Mouse (Mus musculus): Measurements from ENCODE around the gene Eif3l. TPM values are rescaled to one million over a fixed set of nuclear protein-coding genes. Genes with fewer than 3 reads are reported as not detected.
A peak's percentile ranks its signal among the peaks of the same experiment; 100 is the strongest.

Gene Eif3l
- polyA plus RNA-seq, 1 experiment from 2014 or later, result 226 TPM

DNA sequence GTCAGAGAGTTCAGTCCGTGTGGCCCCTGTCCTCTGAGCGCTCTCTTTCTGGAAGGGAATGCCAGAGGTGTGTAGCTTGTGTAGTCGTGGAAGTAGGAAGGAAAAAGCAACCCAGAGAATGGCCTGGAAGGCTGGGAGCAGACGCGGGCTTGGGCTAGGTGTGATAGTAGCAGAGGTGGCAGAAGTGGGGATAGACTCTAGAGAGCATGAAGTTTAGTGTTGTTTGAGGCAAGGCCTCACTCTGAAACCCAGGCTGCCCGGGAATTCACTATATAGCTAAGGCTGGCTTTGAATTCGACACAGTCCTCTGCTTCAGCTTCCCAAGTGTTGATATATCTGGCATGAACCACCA is 66.6 kb downstream of the Eif3l start:
- Histone ChIP-seq H3K27ac (ENCODE audit: low read depth, low read length) (no peak overlapping the region), H3K36me3 (ENCODE audit: control insufficient read depth, insufficient read depth, low read length) (0 out of 2 replicates have a peak, but pooled peaks cover 3% of the 10 kb centered on the region), H3K27me3 (ENCODE audit: control insufficient read depth, insufficient read depth, low read length) (no peaks in the 10 kb centered on the region), H3K4me3 (ENCODE audit: low read depth, low read length) (peak overlapping the region; percentile 77), H3K4me1 (replicated peaks; ENCODE audit: control insufficient read depth, insufficient read depth, low read length) (0 out of 2 replicates have a peak, but pooled peaks cover 2% of the 10 kb centered on the region), H3K4me2 (replicated peaks; ENCODE audit: low read depth, low read length) (peak overlapping the region; percentile 67), H3K9me3 (ENCODE audit: control insufficient read depth, low read length) (no peaks in the 10 kb centered on the region), H3K9ac (ENCODE audit: low read depth, low read length) (peak overlapping the region; percentile 67)
- WGBS, result 1% methylated on average over 7 of the region's 7 CpGs
- ATAC-seq (ENCODE audit: low FRiP score) (0 out of 2 replicates have a peak, but pooled peaks have one; percentile 10), DNase-seq (ENCODE audit: low spot score) (no peak)

GRCm38 (mm10) chr15:79143316-79143715 is 68.3 kb downstream of the Eif3l start:
- Histone ChIP-seq H3K27ac (ENCODE audit: low read depth, low read length) (no peak overlapping the region), H3K4me1 (replicated peaks; ENCODE audit: control insufficient read depth, insufficient read depth, low read length) (0 out of 2 replicates have a peak, but pooled peaks cover 2% of the 10 kb centered on the region), H3K27me3 (ENCODE audit: control insufficient read depth, insufficient read depth, low read length) (no peaks in the 10 kb centered on the region), H3K4me3 (ENCODE audit: low read depth, low read length) (no peak overlapping the region), H3K4me2 (replicated peaks; ENCODE audit: low read depth, low read length) (no peak overlapping the region), H3K9me3 (ENCODE audit: control insufficient read depth, low read length) (no peaks in the 10 kb centered on the region), H3K9ac (ENCODE audit: low read depth, low read length) (no peak overlapping the region), H3K36me3 (ENCODE audit: control insufficient read depth, insufficient read depth, low read length) (peaks cover 9% of the 10 kb centered on the region; the same call in 1 of the 2 replicates)
- no peak for ATAC-seq (ENCODE audit: low FRiP score)
- 88% methylated on average over 12 of the region's 12 CpGs for WGBS
- no peak for DNase-seq (ENCODE audit: low spot score)

Other genes with a start within 250 kb of the Eif3l start
- 7.8 and 9.1 TPM in 2 replicates for gene Cdc42ep1, start 232.6 kb upstream of the Eif3l start, polyA plus RNA-seq (2014; fragmentation: Nextera tagmentation; extraction: Ambion mirVana)
- not detected in 2 replicates for gene Lgals2, start 219.7 kb upstream of the Eif3l start, polyA plus RNA-seq (2014; fragmentation: Nextera tagmentation; extraction: Ambion mirVana)
- gene Gga1, start 198.0 kb upstream of the Eif3l start, polyA plus RNA-seq (2014; fragmentation: Nextera tagmentation; extraction: Ambion mirVana), result 26.3 and 26.4 TPM in 2 replicates
- 0.13 and 0.42 TPM in 2 replicates for gene Gm49510, start 175.5 kb upstream of the Eif3l start, polyA plus RNA-seq (2014; fragmentation: Nextera tagmentation; extraction: Ambion mirVana)
- 11.8 and 12.4 TPM in 2 replicates for gene Sh3bp1, start 175.4 kb upstream of the Eif3l start, polyA plus RNA-seq (2014; fragmentation: Nextera tagmentation; extraction: Ambion mirVana)
- gene Pdxp, start 161.3 kb upstream of the Eif3l start, polyA plus RNA-seq (2014; fragmentation: Nextera tagmentation; extraction: Ambion mirVana), result 34.8 and 35.2 TPM in 2 replicates
- gene Lgals1, start 148.5 kb upstream of the Eif3l start, polyA plus RNA-seq (2014; fragmentation: Nextera tagmentation; extraction: Ambion mirVana), result 390 and 438 TPM in 2 replicates
- 61.1 and 64.4 TPM in 2 replicates for gene Nol12, start 140.2 kb upstream of the Eif3l start, polyA plus RNA-seq (2014; fragmentation: Nextera tagmentation; extraction: Ambion mirVana)
- 38.1 and 45.4 TPM in 2 replicates for gene Triobp, start 127.5 kb upstream of the Eif3l start, polyA plus RNA-seq (2014; fragmentation: Nextera tagmentation; extraction: Ambion mirVana)
- 154 and 306 TPM in 2 replicates for gene H1f0, start 46.7 kb upstream of the Eif3l start, polyA plus RNA-seq (2014; fragmentation: Nextera tagmentation; extraction: Ambion mirVana)
- not detected in 2 replicates for gene Galr3, start 33.3 kb upstream of the Eif3l start, polyA plus RNA-seq (2014; fragmentation: Nextera tagmentation; extraction: Ambion mirVana)
- gene Ankrd54, start 12.3 kb upstream of the Eif3l start, polyA plus RNA-seq (2014; fragmentation: Nextera tagmentation; extraction: Ambion mirVana), result 56.3 and 59.7 TPM in 2 replicates
- 5.3 and 7.2 TPM in 2 replicates for gene Micall1, start 33.7 kb downstream of the Eif3l start, polyA plus RNA-seq (2014; fragmentation: Nextera tagmentation; extraction: Ambion mirVana)
- 336 and 363 TPM in 2 replicates for gene Polr2f, start 65.8 kb downstream of the Eif3l start, polyA plus RNA-seq (2014; fragmentation: Nextera tagmentation; extraction: Ambion mirVana)
- 13.5 and 15.0 TPM in 2 replicates for gene 1700088E04Rik, start 66.1 kb downstream of the Eif3l start, polyA plus RNA-seq (2014; fragmentation: Nextera tagmentation; extraction: Ambion mirVana)
- 11.4 and 16.8 TPM in 2 replicates for gene Sox10, start 90.1 kb downstream of the Eif3l start, polyA plus RNA-seq (2014; fragmentation: Nextera tagmentation; extraction: Ambion mirVana)
- 23.5 and 28.0 TPM in 2 replicates for gene Pick1, start 154.0 kb downstream of the Eif3l start, polyA plus RNA-seq (2014; fragmentation: Nextera tagmentation; extraction: Ambion mirVana)
- gene Gm49486, start 154.2 kb downstream of the Eif3l start, polyA plus RNA-seq (2014; fragmentation: Nextera tagmentation; extraction: Ambion mirVana), result 0.35 and 0.68 TPM in 2 replicates
- gene Slc16a8, start 179.6 kb downstream of the Eif3l start, polyA plus RNA-seq (2014; fragmentation: Nextera tagmentation; extraction: Ambion mirVana), result 0.26 TPM in 1 of 2 replicates, not detected in the other
- gene Baiap2l2, start 210.4 kb downstream of the Eif3l start, polyA plus RNA-seq (2014; fragmentation: Nextera tagmentation; extraction: Ambion mirVana), result 1.4 and 1.5 TPM in 2 replicates

Measured in hindbrain, embryonic 11.5 days (tissue).